Mouse (Mus musculus) neural tube, embryonic 13.5 days (tissue): ENCODE results near the gene C1qbp. TPM values are rescaled to one million over a fixed set of nuclear protein-coding genes. Genes with fewer than 3 reads are reported as not detected.

Source experiments
- ATAC-seq: fragments of 200-750 bp; cut with Nextera tagmentation; 2 replicates; pipeline ENCODE4 v1.8.0; 2017; ENCODE audit warnings: low read depth, mild to moderate bottlenecking, moderate TSS enrichment, moderate library complexity
- H3K27ac ChIP-seq: fragments of 300-500 bp; sonication (generic); replicated peaks from 2 replicates; pipeline ENCODE4 v1.5.1; 2015; ENCODE audit warnings: moderate library complexity, mild to moderate bottlenecking, inconsistent platforms
- H3K27me3 ChIP-seq: fragments of 300-500 bp; sonication (generic); 2 replicates; pipeline ENCODE4 v1.6.1; 2015; ENCODE audit warnings: mild to moderate bottlenecking, inconsistent platforms
- H3K36me3 ChIP-seq: fragments of 300-500 bp; sonication (generic); 2 replicates; pipeline ENCODE4 v1.6.1; 2015; ENCODE audit warnings: mild to moderate bottlenecking, inconsistent platforms
- H3K4me1 ChIP-seq: fragments of 300-500 bp; sonication (generic); replicated peaks from 2 replicates; pipeline ENCODE4 v1.6.1; 2015; ENCODE audit warnings: inconsistent platforms
- H3K4me2 ChIP-seq: fragments of 300-500 bp; sonication (generic); 2 replicates; pipeline ENCODE4 v1.6.1; 2015; ENCODE audit warnings: inconsistent platforms, mild to moderate bottlenecking, moderate library complexity
- H3K4me3 ChIP-seq: fragments of 300-500 bp; sonication (generic); 2 replicates; pipeline ENCODE4 v1.5.1; 2015; ENCODE audit warnings: mild to moderate bottlenecking, inconsistent platforms
- H3K9ac ChIP-seq: fragments of 300-500 bp; sonication (generic); 2 replicates; pipeline ENCODE4 v1.6.1; 2015; ENCODE audit warnings: moderate library complexity, mild to moderate bottlenecking, inconsistent platforms
- H3K9me3 ChIP-seq: fragments of 300-500 bp; sonication (generic); 2 replicates; pipeline ENCODE4 v1.6.1; 2016; ENCODE audit warnings: inconsistent platforms
- WGBS: fragments of 180-500 bp; shearing (Covaris S2); methylation state at CpG from one replicate; pipeline ENCODE4 v1.1.7; 2015; 5-methylcytosine and 5-hydroxymethylcytosine counted together
- polyA plus RNA-seq: library from polyadenylated mRNA; unstranded; fragments of >200 nt; fragmentation: Nextera tagmentation; extraction: Ambion mirVana; gene quantifications from 2 replicates; pipeline ENCODE4 v1.2.1, GENCODE M21; 2015

Gene C1qbp
- polyA plus RNA-seq, 1 experiment from 2014 or later = 188 TPM

DNA sequence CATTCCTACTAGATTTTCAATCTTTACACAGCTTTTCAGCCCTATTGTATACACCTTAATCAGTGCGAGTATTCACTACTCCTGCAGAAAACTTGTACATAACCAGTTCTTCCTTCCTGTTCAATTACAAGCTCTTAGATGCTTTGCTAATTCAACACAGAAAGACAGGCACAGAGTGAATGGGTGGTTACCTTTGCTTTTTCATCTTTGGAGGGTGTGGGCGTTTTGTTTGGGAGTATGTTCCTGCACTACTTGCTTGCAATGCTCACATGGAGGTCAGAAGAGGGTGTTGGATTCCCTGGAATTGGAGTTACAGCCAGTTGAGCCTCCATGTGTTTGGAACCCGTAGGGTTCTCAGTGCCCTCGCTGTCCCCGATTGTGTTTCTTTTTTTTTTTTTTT lies 22.2 kb upstream of the C1qbp start:
- 0 out of 2 replicates have a peak overlapping the region, but pooled peaks have one; percentile 49 for H3K9ac ChIP-seq
- no peaks in the 10 kb centered on the region for H3K27me3 ChIP-seq
- H3K9me3 ChIP-seq = no peaks in the 10 kb centered on the region
- peak overlapping the region; percentile 88 for H3K4me3 ChIP-seq
- WGBS = 72% methylated on average over 5 of the region's 5 CpGs
- no peak overlapping the region for H3K27ac ChIP-seq
- peak overlapping the region; percentile 54 for H3K4me2 ChIP-seq
- peaks cover 37% of the 10 kb centered on the region for H3K36me3 ChIP-seq
- peaks cover 21% of the 10 kb centered on the region for H3K4me1 ChIP-seq
- ATAC-seq = no peak

DNA sequence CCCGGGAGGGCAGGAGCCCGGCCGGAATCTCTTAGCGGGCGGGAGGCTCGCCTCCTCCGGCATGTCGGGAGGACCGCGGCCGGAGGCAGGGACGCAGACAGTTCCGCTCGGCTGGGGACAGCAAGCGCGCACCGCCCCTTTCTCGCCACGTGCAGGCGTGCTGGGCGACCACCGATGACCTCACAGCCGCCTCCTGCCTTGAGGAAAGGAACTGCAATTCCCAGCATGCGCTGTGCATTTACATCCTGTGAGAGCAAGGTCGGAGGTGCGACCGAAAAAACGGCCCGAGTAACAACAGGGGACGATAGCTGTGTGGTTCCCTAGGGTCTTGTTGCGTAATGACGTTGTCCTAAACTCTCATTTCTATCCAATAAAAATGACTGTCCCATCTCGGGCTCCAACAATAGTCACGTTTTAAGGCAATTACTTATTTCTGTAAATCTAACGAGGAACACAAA lies 21.5 kb upstream of the C1qbp start, which contains the start of gene Dhx33:
Dhx33 (minus strand) TSS at position 122 of the 458 bp plus-strand sequence.
- Histone ChIP-seq H3K27ac (peak within 1 kb of the TSS; percentile 83), H3K4me1 (peaks cover 21% of the 10 kb centered on the region), H3K4me2 (peak within 1 kb of the TSS; percentile 92), H3K9me3 (no peaks in the 10 kb centered on the region), H3K9ac (peak within 1 kb of the TSS; percentile 81), H3K36me3 (peaks cover 37% of the 10 kb centered on the region), H3K4me3 (peak within 1 kb of the TSS; percentile 88), H3K27me3 (no peaks in the 10 kb centered on the region)
- ATAC-seq = peak; percentile 99
- under 1% methylated on average over 34 of the region's 35 CpGs for WGBS

DNA sequence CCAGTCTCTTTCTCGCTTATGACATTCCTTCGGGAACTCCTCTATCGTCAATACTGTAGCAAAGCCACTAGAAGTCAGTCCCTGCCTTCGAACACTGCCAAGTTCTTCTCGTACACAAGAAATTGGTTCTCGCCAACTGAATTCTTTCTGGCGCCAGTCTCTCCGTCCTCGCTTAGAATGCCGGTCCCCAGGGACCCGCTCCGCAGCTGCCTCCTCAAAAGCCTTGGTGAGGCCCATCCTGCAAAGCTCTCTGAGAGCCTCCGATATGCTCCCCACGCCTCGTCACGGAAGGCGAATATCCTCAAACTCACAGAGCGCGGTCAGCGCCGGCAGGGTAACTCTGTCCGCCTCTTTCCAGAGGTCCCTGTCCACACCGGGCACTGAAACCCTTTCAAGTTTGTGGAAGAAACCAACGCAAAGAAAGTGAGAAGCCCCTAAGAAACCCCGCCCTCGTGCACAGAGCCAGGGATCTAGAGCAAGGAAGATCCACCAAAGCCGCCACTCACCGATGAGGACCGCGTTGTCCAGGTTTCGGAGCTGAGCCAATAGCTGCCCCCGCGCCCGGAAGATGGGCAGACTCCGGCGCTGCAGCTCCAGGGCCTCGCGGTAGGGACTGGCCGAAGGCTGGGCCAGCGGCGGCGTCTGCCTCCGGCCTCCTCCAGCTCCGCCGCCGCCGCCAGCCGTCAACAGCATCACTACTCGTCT lies 20.9 kb upstream of the C1qbp start:
- Histone ChIP-seq H3K4me1 (peaks cover 21% of the 10 kb centered on the region), H3K36me3 (peaks cover 38% of the 10 kb centered on the region), H3K4me3 (peak overlapping the region; percentile 88), H3K27ac (peak overlapping the region; percentile 83), H3K9me3 (no peaks in the 10 kb centered on the region), H3K4me2 (peak overlapping the region; percentile 92), H3K9ac (peak overlapping the region; percentile 81), H3K27me3 (no peaks in the 10 kb centered on the region)
- under 1% methylated on average over 49 of the region's 49 CpGs for WGBS
- peak; percentile 85 for ATAC-seq

DNA sequence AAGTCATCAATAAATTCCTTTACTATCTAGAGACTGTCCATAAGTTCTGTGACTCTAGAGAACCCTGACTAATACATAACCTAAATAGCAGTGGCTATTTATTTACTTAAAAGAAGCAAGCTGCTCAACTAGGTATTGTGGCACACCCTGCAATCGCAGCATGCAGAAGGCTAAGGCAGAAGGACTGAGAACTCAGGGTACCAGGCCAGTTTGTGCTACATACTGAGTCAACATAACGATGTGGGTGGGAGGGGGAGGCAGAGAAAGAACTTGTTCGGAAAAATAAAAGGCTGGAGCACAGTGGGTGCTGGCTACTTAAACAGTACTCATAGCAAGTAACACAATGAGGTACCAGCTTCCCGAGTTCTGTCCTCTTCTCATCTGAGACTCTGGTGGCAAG lies 18.3 kb upstream of the C1qbp start:
- 93% methylated on average over 4 of the region's 4 CpGs for WGBS
- H3K9me3 ChIP-seq = no peaks in the 10 kb centered on the region
- H3K4me1 ChIP-seq = peaks cover 21% of the 10 kb centered on the region
- ATAC-seq = no peak
- no peak overlapping the region for H3K27ac ChIP-seq
- no peaks in the 10 kb centered on the region for H3K27me3 ChIP-seq
- H3K4me3 ChIP-seq = no peak overlapping the region
- H3K36me3 ChIP-seq = peaks cover 39% of the 10 kb centered on the region
- no peak overlapping the region for H3K9ac ChIP-seq
- no peak overlapping the region for H3K4me2 ChIP-seq

DNA sequence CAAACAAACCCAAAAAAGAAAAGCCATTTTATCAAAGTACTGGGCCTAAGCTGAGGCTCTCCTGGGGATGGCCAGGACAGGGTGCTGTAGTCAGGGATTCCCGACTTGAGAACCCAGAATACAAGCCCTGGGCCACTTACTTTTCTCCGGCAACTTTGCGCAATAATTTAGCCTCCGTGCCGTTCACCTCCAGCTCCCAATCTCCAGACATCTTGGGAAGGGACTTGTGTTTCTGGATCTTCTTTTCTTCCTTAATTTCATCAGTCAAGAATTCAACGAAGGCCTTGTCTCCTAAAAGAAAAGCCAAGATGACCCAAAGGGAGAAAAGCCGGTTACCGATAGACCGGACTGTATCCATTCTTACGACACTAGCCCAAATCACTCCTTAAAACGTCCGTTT lies 796 bp downstream of the C1qbp start:
- H3K9me3 ChIP-seq = no peaks in the 10 kb centered on the region
- peaks cover 14% of the 10 kb centered on the region for H3K4me1 ChIP-seq
- no peak for ATAC-seq
- H3K4me2 ChIP-seq = peak overlapping the region; percentile 86
- peak overlapping the region; percentile 87 for H3K4me3 ChIP-seq
- H3K36me3 ChIP-seq = peaks cover 68% of the 10 kb centered on the region
- WGBS = 8% methylated on average over 12 of the region's 12 CpGs
- no peaks in the 10 kb centered on the region for H3K27me3 ChIP-seq
- no peak overlapping the region for H3K27ac ChIP-seq
- peak overlapping the region; percentile 85 for H3K9ac ChIP-seq

DNA sequence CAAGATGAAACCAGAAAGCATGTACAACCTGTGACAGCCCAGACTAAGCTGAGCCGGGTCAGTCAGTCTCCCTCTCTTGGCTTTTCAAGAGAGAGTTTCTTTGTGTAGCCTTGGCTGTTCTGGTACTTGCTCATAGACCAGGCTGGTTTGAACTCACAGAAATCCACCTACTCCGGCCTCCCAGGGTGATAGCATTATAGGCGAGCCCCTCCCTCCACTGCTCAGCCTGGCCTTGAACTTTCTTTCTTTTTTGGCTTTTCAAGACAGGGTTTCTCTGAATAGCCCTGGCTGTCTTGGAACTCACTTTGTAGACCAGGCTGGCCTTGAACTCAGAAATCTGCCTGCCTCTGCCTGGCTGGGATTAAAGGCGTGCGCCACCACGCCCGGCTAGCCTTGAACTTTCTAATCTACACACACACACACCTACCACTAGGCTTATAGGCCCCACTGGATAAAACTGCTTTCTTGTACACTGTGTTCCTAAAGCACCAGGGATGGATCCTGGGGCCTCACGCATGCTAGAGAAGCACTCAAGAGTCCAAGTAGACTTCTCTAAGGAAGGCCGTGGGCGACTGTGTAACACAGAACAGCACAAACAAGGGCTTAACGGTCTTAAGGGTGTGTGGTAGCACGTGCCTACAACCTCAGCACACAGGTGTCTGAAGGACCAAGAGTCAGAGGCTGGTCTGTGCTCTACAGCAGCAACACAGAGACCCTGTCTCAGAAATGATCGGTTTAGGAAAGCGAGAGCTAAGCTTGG lies 1.9 kb downstream of the C1qbp start:
- WGBS = 96% methylated on average over 14 of the region's 14 CpGs
- ATAC-seq = no peak
- Histone ChIP-seq H3K4me3 (0 out of 2 replicates have a peak overlapping the region, but pooled peaks have one; percentile 87), H3K27ac (no peak overlapping the region), H3K9ac (0 out of 2 replicates have a peak overlapping the region, but pooled peaks have one; percentile 85), H3K36me3 (peaks cover 68% of the 10 kb centered on the region), H3K4me2 (0 out of 2 replicates have a peak overlapping the region, but pooled peaks have one; percentile 16), H3K4me1 (peaks cover 14% of the 10 kb centered on the region), H3K27me3 (no peaks in the 10 kb centered on the region), H3K9me3 (no peaks in the 10 kb centered on the region)

DNA sequence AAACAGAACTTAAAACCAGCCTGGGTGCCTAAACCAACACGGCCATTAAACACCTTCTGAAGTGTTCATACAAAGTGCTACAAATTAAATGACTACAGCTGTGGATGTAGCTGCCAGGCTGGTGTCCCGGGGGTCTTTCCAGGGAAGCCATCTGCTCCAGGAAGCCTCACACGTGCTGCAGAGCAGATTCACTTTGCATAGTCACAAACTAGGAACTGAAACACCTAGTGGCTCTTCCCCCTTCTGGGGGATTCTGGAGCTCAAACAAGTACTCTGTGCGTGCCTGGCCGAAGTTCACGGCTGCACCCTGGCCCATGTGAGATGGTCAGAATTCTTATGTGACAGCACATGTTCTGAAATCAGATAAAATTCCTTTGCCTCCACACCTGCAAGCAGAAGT lies 2.6 kb downstream of the C1qbp start:
- H3K9me3 ChIP-seq = no peaks in the 10 kb centered on the region
- peaks cover 68% of the 10 kb centered on the region for H3K36me3 ChIP-seq
- H3K4me1 ChIP-seq = peaks cover 14% of the 10 kb centered on the region
- no peak for ATAC-seq
- no peak overlapping the region for H3K27ac ChIP-seq
- no peak overlapping the region for H3K4me3 ChIP-seq
- no peak overlapping the region for H3K4me2 ChIP-seq
- H3K9ac ChIP-seq = no peak overlapping the region
- H3K27me3 ChIP-seq = no peaks in the 10 kb centered on the region
- 85% methylated on average over 6 of the region's 6 CpGs for WGBS

DNA sequence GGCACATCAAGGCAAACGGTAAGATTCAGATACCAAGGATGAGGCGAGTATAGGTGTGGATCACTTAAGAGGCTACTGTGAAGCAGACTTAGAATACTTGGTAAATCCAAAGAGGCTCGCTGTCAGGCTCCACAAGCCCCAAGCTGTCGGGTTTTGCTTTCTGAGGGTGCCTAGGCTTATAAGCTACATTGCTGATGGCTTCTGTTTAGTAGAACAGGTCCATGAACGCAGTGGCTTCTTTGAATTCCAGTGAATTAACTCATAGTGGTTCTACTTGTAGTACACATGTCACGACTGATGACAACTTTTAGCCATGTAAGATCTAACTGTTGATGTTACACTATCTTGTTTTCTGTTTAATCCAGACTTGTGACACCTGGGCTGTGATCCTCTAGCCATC lies 5.5 kb downstream of the C1qbp start:
- Histone ChIP-seq H3K27me3 (no peaks in the 10 kb centered on the region), H3K9ac (no peak overlapping the region), H3K9me3 (no peaks in the 10 kb centered on the region), H3K4me3 (no peak overlapping the region), H3K36me3 (peaks cover 84% of the 10 kb centered on the region), H3K27ac (no peak overlapping the region), H3K4me2 (no peak overlapping the region), H3K4me1 (peaks cover 14% of the 10 kb centered on the region)
- ATAC-seq = no peak
- WGBS = 87% methylated on average over 6 of the region's 6 CpGs

DNA sequence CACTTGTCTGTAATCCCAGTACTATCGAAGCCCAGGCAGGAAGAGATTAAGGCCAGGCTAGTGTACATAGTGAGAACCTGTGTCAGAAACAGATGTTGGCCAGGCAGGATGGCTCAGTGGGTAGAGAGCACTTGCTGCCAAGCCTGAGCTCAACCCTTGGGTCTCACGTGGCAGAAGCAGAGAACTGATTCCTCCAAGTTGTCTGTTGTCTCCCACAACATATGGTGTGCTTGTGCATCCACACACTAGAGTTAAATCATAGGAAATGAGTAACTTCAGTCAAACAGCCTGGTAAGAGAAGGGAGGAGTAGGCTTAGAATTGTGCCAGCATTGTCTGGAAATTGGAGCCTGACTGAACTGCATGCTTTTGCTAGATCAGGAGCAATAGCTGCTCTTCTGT lies 7.6 kb downstream of the C1qbp start:
- Histone ChIP-seq H3K27me3 (no peaks in the 10 kb centered on the region), H3K4me1 (peaks cover 7% of the 10 kb centered on the region), H3K9me3 (no peaks in the 10 kb centered on the region), H3K4me3 (no peak overlapping the region), H3K9ac (no peak overlapping the region), H3K36me3 (peaks cover 73% of the 10 kb centered on the region), H3K4me2 (no peak overlapping the region), H3K27ac (no peak overlapping the region)
- 87% methylated on average over 2 of the region's 2 CpGs for WGBS
- ATAC-seq = no peak

DNA sequence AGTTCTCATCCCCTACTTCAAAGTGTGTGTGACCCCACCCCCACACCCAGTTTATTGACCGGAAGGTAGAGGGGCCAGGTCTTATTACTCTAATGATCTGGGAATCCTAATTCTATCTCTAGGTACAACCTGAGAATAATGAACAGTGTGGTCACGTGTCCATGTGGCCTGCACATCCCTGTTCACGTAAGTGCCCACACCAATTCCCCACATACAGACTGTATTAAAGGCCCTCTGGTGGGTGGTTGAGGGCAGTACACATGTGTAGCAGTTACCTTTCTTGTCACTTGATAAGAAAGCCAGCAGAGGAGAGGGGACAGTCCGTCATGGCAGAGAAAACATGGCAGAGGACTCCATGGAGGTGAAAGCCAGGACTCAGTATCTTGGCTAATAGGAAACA lies 8.9 kb downstream of the C1qbp start:
- WGBS = 74% methylated on average over 4 of the region's 4 CpGs
- Histone ChIP-seq H3K27me3 (no peaks in the 10 kb centered on the region), H3K4me2 (no peak overlapping the region), H3K27ac (no peak overlapping the region), H3K4me1 (peaks cover 10% of the 10 kb centered on the region), H3K9me3 (no peaks in the 10 kb centered on the region), H3K9ac (no peak overlapping the region), H3K4me3 (no peak overlapping the region), H3K36me3 (peaks cover 61% of the 10 kb centered on the region)
- no peak for ATAC-seq

DNA sequence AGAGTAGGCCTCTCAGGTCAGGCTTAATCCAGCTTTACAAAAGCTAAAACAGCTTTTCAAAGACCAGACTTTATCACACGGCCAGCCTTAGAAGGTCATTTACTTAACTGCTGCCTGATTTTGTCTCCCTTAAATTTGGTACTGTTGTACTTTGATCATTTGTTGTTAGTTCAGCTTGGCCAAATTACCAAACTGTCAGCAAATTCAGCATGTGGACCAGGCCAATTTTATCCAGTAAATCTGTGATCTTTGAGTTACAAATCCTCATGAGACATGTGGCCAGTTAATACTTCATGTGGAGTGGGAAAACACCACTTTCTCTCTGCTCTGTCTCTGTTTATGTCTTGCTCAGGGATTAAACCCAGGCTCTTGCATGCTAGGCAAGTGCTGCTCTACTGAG lies 10.2 kb downstream of the C1qbp start:
- WGBS = 72% methylated on average over 1 of the region's 1 CpGs

More for the DNA sequence above, 10.2 kb downstream of the C1qbp start:
- H3K27ac ChIP-seq = no peak overlapping the region
- no peak overlapping the region for H3K9ac ChIP-seq
- peaks cover 23% of the 10 kb centered on the region for H3K4me1 ChIP-seq
- ATAC-seq = no peak
- peaks cover 47% of the 10 kb centered on the region for H3K36me3 ChIP-seq
- H3K27me3 ChIP-seq = no peaks in the 10 kb centered on the region
- H3K4me2 ChIP-seq = no peak overlapping the region
- H3K4me3 ChIP-seq = no peak overlapping the region
- no peaks in the 10 kb centered on the region for H3K9me3 ChIP-seq
